Mouse (Mus musculus) left cerebral cortex, postnatal 10 days (tissue): ENCODE measurements at regions not wholly inside any gene's neighbourhood (a gene's known extent, or its start where the extent isn't known, plus 50 kb on each side); places are given as distances from the start of the nearest gene placed in this dataset.

Source experiments
- DNase-seq, 2 experiments: peaks; one replicate each; pipeline ENCODE4 v3.0.0; 2021 to 2022; ENCODE audit warnings: low spot score in 2 of 2, mixed read lengths in 1 of 2; ENCODE audit errors: extremely low spot score in 1 of 2
- intact Hi-C: fragments of 180-260 bp; cut with DNase I; formaldehyde crosslinking; loops from one replicate; pipeline ENCODE4 v1.15.1; 2025

DNA sequence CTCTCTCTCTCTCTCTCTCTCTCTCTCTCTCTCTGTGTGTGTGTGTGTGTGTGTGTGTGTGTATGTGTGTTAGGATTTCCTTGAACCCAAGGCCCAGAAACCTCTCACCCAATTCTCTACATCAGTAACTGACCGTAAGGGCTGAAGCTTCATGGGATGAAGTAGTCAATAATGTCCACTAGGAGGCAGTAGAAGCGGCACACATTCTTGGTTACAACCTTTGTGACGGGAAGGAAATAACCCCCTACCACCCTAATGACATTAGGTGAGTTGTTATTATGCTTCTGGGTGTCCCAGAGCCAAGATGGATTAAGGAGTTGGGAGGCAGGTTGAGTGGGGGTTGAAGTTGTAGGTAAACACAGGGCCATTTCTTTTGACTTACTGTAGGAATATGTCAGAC, 55.5 kb upstream of the Itprid1 start:
- intact Hi-C loops, result no loop called here
- no peak for DNase-seq

DNA sequence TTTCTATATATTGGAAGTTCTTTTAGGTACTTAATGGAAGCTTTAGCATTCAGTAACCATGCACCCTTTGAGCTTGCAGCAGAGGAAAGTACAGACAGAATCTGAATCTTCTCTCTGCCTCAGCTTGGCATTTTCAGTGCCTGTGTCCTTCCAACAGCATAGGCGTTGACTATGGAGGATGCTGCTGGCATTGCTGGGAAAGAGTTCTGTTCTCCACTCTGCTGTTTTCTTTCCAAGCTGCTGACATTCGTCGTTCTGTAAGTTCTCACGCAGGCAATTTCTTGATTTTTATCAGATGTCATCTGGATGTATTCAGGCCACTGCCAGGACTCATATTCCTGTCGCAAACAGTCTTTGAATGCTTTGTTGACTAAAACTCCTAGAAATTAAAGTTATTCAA, 61.2 kb upstream of the Itprid1 start:
- intact Hi-C loops, result no loop called here
- DNase-seq, result no peak

DNA sequence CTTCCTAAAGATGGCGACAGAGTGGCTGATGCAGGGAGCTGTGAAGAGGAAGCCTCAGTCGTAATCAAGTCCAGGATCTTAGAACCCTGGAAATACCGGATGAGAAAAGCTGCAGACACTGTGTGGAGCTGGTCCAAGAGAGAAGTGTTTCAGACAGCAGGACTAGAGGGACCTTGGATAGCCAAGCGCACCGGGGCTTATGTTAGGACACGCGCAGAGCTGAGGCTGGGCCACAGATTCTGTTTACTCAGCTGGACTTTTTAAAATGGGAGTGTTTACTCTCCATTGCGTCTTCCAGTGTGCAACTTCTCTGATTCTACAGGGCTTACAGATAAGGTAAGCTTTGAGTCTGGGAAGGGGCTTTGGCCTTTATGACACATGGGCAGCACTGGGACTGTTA, 66.4 kb upstream of the Itprid1 start:
- intact Hi-C loops, result no loop called here
- peak in 1 of 2 experiments; percentile 21 for DNase-seq

DNA sequence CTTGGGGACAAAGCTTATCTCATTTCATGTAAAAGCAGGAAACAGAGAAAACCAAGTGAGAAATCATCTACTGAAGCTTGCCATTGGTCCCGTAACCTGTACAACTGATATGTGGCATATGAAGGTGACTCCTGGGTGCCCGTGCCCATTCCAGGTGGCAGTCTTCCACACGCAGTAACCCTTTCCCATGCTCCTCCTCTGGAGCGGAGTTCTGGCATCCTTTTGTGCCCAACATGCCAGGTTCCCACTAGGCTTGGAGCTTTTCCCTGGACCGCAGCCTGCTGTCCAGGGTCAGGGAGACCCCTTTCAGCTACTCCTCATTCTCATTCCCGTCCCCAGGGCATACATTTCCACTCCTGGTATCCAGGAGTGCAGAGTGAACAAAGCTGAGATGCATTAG, 74.4 kb upstream of the Neurod6 start:
- intact Hi-C loops, result no loop called here
- DNase-seq, result no peak

DNA sequence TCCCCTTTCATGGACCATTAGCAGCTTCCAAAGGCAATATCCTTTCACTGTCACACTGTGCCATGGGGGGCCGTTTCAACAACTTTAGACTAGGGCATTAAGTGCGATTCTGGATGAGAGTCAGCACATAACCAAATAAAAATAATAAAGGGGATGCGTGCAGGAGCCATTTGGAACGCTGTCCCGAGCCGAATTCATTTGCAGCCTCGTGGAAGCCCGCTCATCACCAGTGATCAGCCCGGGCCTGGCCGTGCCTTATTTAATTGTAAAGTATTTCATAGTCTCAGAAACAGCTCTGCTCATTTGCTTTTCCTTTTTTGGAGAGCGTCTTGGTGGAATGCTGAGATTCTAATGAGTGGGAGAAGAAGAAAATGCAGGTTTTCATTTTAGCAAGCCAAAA, 69.8 kb upstream of the Neurod6 start:
- intact Hi-C loops, result no loop called here
- DNase-seq, result no peak

DNA sequence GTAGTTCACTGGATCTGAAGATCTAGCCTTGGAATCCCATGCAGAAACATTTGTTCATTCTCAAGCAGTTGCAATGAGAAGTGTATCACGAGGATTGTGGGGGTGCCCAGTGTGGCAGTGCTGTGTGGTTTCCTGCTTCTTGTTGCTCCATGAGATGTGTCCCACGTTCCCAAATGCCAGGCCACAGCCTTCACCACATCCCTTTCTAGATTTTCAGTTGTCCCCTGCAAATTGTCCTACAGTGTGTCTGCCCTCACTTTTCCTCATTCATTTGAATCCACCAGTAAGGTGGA, 64.7 kb upstream of the Neurod6 start:
- intact Hi-C loops, result no loop called here
- DNase-seq, result no peak

DNA sequence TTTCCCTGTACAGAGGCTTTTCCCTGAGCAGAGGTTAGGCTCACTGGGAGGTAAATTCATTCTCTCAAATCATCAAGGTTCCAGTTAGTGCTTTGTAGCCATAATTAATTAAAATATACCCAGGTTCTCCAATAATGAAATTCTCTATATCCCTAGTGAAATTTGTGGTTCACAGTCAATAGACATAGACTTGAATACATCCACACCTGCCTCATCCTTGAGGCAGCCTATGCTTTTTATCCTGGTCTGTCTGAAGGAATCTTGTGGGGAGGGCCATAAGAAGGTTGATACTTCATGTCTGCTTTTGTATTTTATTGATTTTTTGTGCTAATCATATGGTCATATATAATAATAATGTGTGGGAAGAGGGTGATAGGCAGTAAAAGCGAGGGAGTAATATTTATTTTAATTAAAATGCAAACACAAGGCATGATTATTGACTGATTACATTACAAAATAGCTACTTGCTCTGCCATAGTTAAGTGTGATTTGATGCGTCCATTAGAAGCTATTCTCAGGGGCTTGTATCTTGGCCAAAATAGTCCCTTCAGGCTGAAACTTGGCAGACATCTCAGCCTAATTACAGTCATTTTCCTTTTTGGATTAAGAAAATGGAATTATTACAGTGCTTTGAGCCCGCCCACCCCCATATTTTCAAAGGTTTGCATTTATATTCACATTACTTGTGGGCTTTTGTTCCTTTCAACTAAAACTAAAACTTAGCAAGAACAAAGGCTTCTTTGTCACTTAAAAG, 64.2 kb upstream of the Neurod6 start:
- intact Hi-C loops, result no loop called here
- no peak for DNase-seq

DNA sequence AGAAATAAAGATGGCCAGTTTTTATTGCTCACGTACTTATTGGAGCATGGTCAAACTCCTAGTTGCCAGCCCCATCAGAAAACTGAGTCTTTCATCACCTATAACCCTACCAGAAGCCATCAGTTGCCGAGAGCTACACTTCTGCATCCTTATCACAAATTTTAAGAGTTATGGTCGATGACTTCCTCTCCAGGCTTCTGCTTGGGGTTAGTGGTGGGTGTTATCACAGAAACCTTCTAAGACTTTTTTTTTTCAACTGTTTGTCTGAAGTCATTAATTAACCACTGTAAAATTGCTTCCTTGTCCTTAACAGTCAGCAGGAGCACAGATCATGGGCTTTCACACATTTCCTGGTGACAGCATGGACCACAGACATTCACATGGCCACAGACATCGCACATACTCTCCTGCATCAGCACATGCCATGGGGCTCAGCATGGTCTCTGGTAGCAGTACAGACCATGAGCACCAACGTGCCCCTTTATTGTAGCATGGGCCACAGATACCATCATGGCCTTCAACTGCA, 50.3 kb upstream of the Neurod6 start:
- intact Hi-C loops, result no loop called here

More for the DNA sequence above, 50.3 kb upstream of the Neurod6 start:
- no peak for DNase-seq
